Mouse (Mus musculus): Measurements from ENCODE around the gene Mogat1. TPM values are rescaled to one million over a fixed set of nuclear protein-coding genes. Genes with fewer than 3 reads are reported as not detected.

The Mogat1 gene
- polyA plus RNA-seq, 1 experiment from 2014 or later, result 0.46 TPM

- no peak for ATAC-seq (ENCODE audit: low FRiP score, low TSS enrichment)
- Histone ChIP-seq H3K9me3 (ENCODE audit: low read length) (peaks cover 3% of the 10 kb centered on the region; the same call in 1 of the 2 replicates), H3K4me2 (replicated peaks; ENCODE audit: low read depth, low read length) (no peak overlapping the region), H3K27ac (ENCODE audit: low read length) (no peak overlapping the region), H3K36me3 (ENCODE audit: insufficient read depth, low read length) (no peaks in the 10 kb centered on the region), H3K27me3 (ENCODE audit: insufficient read depth, low read length) (no peaks in the 10 kb centered on the region), H3K4me3 (ENCODE audit: low read length) (no peak overlapping the region), H3K9ac (replicated peaks; ENCODE audit: low read length) (no peak overlapping the region), H3K4me1 (ENCODE audit: insufficient read depth, low read length) (no peaks in the 10 kb centered on the region)
- 86% methylated on average over 2 of the region's 2 CpGs for WGBS
These were observed 56.2 kb downstream of the Mogat1 start for GRCm38 (mm10) chr1:78566963-78567362.

GRCm38 (mm10) chr1:78567421-78567820 lies 56.6 kb downstream of the Mogat1 start:
- no peaks in the 10 kb centered on the region for H3K36me3 ChIP-seq (ENCODE audit: insufficient read depth, low read length)
- H3K4me3 ChIP-seq (ENCODE audit: low read length), result no peak overlapping the region
- no peak overlapping the region for H3K9ac ChIP-seq (replicated peaks; ENCODE audit: low read length)
- peaks cover 3% of the 10 kb centered on the region; the same call in 1 of the 2 replicates for H3K9me3 ChIP-seq (ENCODE audit: low read length)
- H3K27me3 ChIP-seq (ENCODE audit: insufficient read depth, low read length), result no peaks in the 10 kb centered on the region
- no peaks in the 10 kb centered on the region for H3K4me1 ChIP-seq (ENCODE audit: insufficient read depth, low read length)
- no peak overlapping the region for H3K4me2 ChIP-seq (replicated peaks; ENCODE audit: low read depth, low read length)
- no peak overlapping the region for H3K27ac ChIP-seq (ENCODE audit: low read length)
- WGBS, result 32% methylated on average over 6 of the region's 6 CpGs
- no peak for ATAC-seq (ENCODE audit: low FRiP score, low TSS enrichment)

GRCm38 (mm10) chr1:78567834-78568507 lies 57.2 kb downstream of the Mogat1 start:
- WGBS, result 30% methylated on average over 8 of the region's 8 CpGs
- no peak for ATAC-seq (ENCODE audit: low FRiP score, low TSS enrichment)
- H3K9ac ChIP-seq (replicated peaks; ENCODE audit: low read length), result no peak overlapping the region
- H3K4me1 ChIP-seq (ENCODE audit: insufficient read depth, low read length), result no peaks in the 10 kb centered on the region
- peaks cover 3% of the 10 kb centered on the region; the same call in 1 of the 2 replicates for H3K9me3 ChIP-seq (ENCODE audit: low read length)
- H3K4me3 ChIP-seq (ENCODE audit: low read length), result no peak overlapping the region
- no peaks in the 10 kb centered on the region for H3K27me3 ChIP-seq (ENCODE audit: insufficient read depth, low read length)
- no peak overlapping the region for H3K4me2 ChIP-seq (replicated peaks; ENCODE audit: low read depth, low read length)
- no peak overlapping the region for H3K27ac ChIP-seq (ENCODE audit: low read length)
- no peaks in the 10 kb centered on the region for H3K36me3 ChIP-seq (ENCODE audit: insufficient read depth, low read length)

GRCm38 (mm10) chr1:78569617-78570016 lies 58.8 kb downstream of the Mogat1 start:
- no peak for ATAC-seq (ENCODE audit: low FRiP score, low TSS enrichment)

GRCm38 (mm10) chr1:78585080-78585479 lies 74.3 kb downstream of the Mogat1 start:
- no peaks in the 10 kb centered on the region for H3K9me3 ChIP-seq (ENCODE audit: low read length)
- H3K4me3 ChIP-seq (ENCODE audit: low read length), result no peak overlapping the region
- no peak overlapping the region for H3K27ac ChIP-seq (ENCODE audit: low read length)
- WGBS, result 64% methylated on average over 2 of the region's 2 CpGs
- H3K9ac ChIP-seq (replicated peaks; ENCODE audit: low read length), result no peak overlapping the region
- no peak for ATAC-seq (ENCODE audit: low FRiP score, low TSS enrichment)
- no peaks in the 10 kb centered on the region for H3K4me1 ChIP-seq (ENCODE audit: insufficient read depth, low read length)
- H3K36me3 ChIP-seq (ENCODE audit: insufficient read depth, low read length), result no peaks in the 10 kb centered on the region
- H3K4me2 ChIP-seq (replicated peaks; ENCODE audit: low read depth, low read length), result no peak overlapping the region
- H3K27me3 ChIP-seq (ENCODE audit: insufficient read depth, low read length), result no peaks in the 10 kb centered on the region

More at GRCm38 (mm10) chr1:78569617-78570016, 58.8 kb downstream of the Mogat1 start:
- no peak overlapping the region for H3K4me2 ChIP-seq (replicated peaks; ENCODE audit: low read depth, low read length)
- H3K4me1 ChIP-seq (ENCODE audit: insufficient read depth, low read length), result no peaks in the 10 kb centered on the region
- no peaks in the 10 kb centered on the region for H3K36me3 ChIP-seq (ENCODE audit: insufficient read depth, low read length)
- H3K27ac ChIP-seq (ENCODE audit: low read length), result no peak overlapping the region
- H3K27me3 ChIP-seq (ENCODE audit: insufficient read depth, low read length), result no peaks in the 10 kb centered on the region
- no peak overlapping the region for H3K9ac ChIP-seq (replicated peaks; ENCODE audit: low read length)
- H3K9me3 ChIP-seq (ENCODE audit: low read length), result peaks cover 3% of the 10 kb centered on the region; the same call in 1 of the 2 replicates
- WGBS, result 88% methylated on average over 5 of the region's 5 CpGs
- no peak overlapping the region for H3K4me3 ChIP-seq (ENCODE audit: low read length)

DNA sequence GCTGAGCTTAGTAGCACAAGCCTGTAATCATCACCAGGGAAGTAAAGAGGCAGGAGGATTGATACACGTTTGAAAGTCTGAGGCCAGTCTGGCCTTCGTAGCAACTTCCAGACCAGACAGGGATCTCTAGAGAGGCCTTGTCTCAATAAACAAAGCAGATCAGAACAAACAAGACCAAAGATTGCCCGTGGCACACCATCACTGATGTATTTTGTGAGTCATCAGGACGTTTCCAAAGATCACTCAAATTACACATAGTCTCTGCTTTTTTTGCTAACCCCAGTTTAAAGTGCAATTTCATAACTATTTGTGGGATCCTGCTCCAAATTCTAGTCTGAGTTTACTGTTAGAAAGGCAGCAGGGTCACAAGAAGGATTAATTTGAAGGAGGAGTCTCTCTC lies 76.2 kb downstream of the Mogat1 start:
- Histone ChIP-seq H3K27me3 (ENCODE audit: insufficient read depth, low read length) (no peaks in the 10 kb centered on the region), H3K9ac (replicated peaks; ENCODE audit: low read length) (no peak overlapping the region), H3K36me3 (ENCODE audit: insufficient read depth, low read length) (no peaks in the 10 kb centered on the region), H3K4me1 (ENCODE audit: insufficient read depth, low read length) (no peaks in the 10 kb centered on the region), H3K4me3 (ENCODE audit: low read length) (no peak overlapping the region), H3K27ac (ENCODE audit: low read length) (no peak overlapping the region), H3K4me2 (replicated peaks; ENCODE audit: low read depth, low read length) (no peak overlapping the region), H3K9me3 (ENCODE audit: low read length) (no peaks in the 10 kb centered on the region)
- no peak for ATAC-seq (ENCODE audit: low FRiP score, low TSS enrichment)
- 33% methylated on average over 4 of the region's 4 CpGs for WGBS

Other genes with a start within 250 kb of the Mogat1 start
- gene Sgpp2, start 200.6 kb upstream of the Mogat1 start, polyA plus RNA-seq (2015; fragmentation: Nextera tagmentation; extraction: Ambion mirVana), result 22.1 and 27.5 TPM in 2 replicates
- 133 and 136 TPM in 2 replicates for gene Farsb, start 22.1 kb upstream of the Mogat1 start, polyA plus RNA-seq (2015; fragmentation: Nextera tagmentation; extraction: Ambion mirVana)
- 1.5 and 1.8 TPM in 2 replicates for gene BC035947, start 1.2 kb downstream of the Mogat1 start, polyA plus RNA-seq (2015; fragmentation: Nextera tagmentation; extraction: Ambion mirVana)
- 75.2 and 79.1 TPM in 2 replicates for gene Acsl3, start 146.8 kb downstream of the Mogat1 start, polyA plus RNA-seq (2015; fragmentation: Nextera tagmentation; extraction: Ambion mirVana)
- 2.9 and 3.0 TPM in 2 replicates for gene Utp14b, start 147.0 kb downstream of the Mogat1 start, polyA plus RNA-seq (2015; fragmentation: Nextera tagmentation; extraction: Ambion mirVana)

All from kidney, embryonic 16.5 days (tissue).